Mouse (Mus musculus) bone marrow, adult 2 months (tissue): ENCODE measurements around the gene Clpp.

Experiments
- CTCF ChIP-seq: fragments of 200-500 bp; IDR thresholded peaks from 2 replicates; pipeline ENCODE4 v1.5.1; 2011; ENCODE audit warnings: low read length, control low read depth; ENCODE audit not compliant: control insufficient read depth, insufficient read depth
- POLR2A ChIP-seq: fragments of 200-500 bp; IDR thresholded peaks from 2 replicates; pipeline ENCODE4 v1.6.1; 2011; ENCODE audit warnings: low read depth, mild to moderate bottlenecking, control low read depth, low read length, borderline replicate concordance; ENCODE audit not compliant: control insufficient read depth

GRCm38 (mm10) chr17:56985656-56986055, 4.4 kb upstream of the Clpp start:
- TF ChIP-seq POLR2A (no peak), CTCF (no peak)
